In genomic region chr3:86546471-86547250, GRCm38 (mm10) we compare ENCODE assay signal across 8 mouse cellular contexts. TPM values are rescaled to one million over a fixed set of nuclear protein-coding genes. Genes with fewer than 3 reads are reported as not detected.
DNase-seq lines count a peak whose midpoint lies in the region; ATAC-seq and TF ChIP-seq lines count a peak whose summit lies in the region.

No protein-coding gene starts in this region.

- TF ChIP-seq EP300 in lung, postnatal 0 days (IDR thresholded peaks at IDR 0.05) = no peak

- ATAC-seq in G1E (ENCODE audit: extremely low read depth, insufficient number of reproducible peaks, low FRiP score, poor library complexity, severe bottlenecking) = peak; percentile 15; the same call in 1 of the 2 replicates
- peak; percentile 57 for ATAC-seq in forebrain, embryonic 13.5 days
- peak; percentile 28 for ATAC-seq in lung, postnatal 0 days

- no peak overlapping the region for H3K27ac ChIP-seq in forebrain, embryonic 13.5 days
- H3K27ac ChIP-seq in lung, postnatal 0 days (ENCODE audit: low read length) = no peak overlapping the region

- H3K4me3 ChIP-seq in G1E (ENCODE audit: low read depth, low read length) = peak overlapping the region; percentile 74
- H3K4me3 ChIP-seq in forebrain, embryonic 13.5 days = peak overlapping the region; percentile 37
- peak overlapping the region; percentile 28 for H3K4me3 ChIP-seq in lung, postnatal 0 days (ENCODE audit: low read depth, low read length)

- H3K9ac ChIP-seq in forebrain, embryonic 13.5 days = peak overlapping the region; percentile 24; the same call in 1 of the 2 replicates
- no peak overlapping the region for H3K9ac ChIP-seq in lung, postnatal 0 days (replicated peaks; ENCODE audit: low read depth)

- H3K9me3 ChIP-seq in G1E (replicated peaks) = peaks cover 6% of the 10 kb centered on the region
- no peaks in the 10 kb centered on the region for H3K9me3 ChIP-seq in forebrain, embryonic 13.5 days (replicated peaks)
- no peaks in the 10 kb centered on the region for H3K9me3 ChIP-seq in lung, postnatal 0 days (ENCODE audit: low read length)

- intact Hi-C loops in heart, postnatal 36 days (cut with DNase I) = loop anchor here (5.0 kb wide), 1 partner anchor 216 kb away; no protein-coding TSS in a partner anchor

- WGBS in forebrain, embryonic 13.5 days = under 1% methylated on average over 45 of the region's 45 CpGs
- 2% methylated on average over 45 of the region's 45 CpGs for WGBS in lung, postnatal 0 days

- peaks cover 27% of the 10 kb centered on the region for H3K4me1 ChIP-seq in G1E (ENCODE audit: insufficient read depth, low read depth, low read length)
- peaks cover 21% of the 10 kb centered on the region for H3K4me1 ChIP-seq in forebrain, embryonic 13.5 days
- peaks cover 7% of the 10 kb centered on the region; the same call in 1 of the 2 replicates for H3K4me1 ChIP-seq in lung, postnatal 0 days (ENCODE audit: insufficient read depth, low read depth, low read length)

- peaks cover 18% of the 10 kb centered on the region for H3K36me3 ChIP-seq in G1E (replicated peaks)
- H3K36me3 ChIP-seq in forebrain, embryonic 13.5 days (ENCODE audit: poor library complexity, severe bottlenecking) = no peaks in the 10 kb centered on the region
- H3K36me3 ChIP-seq in lung, postnatal 0 days (ENCODE audit: insufficient read depth, low read length) = no peaks in the 10 kb centered on the region

- H3K4me2 ChIP-seq in forebrain, embryonic 13.5 days = peak overlapping the region; percentile 58
- H3K4me2 ChIP-seq in lung, postnatal 0 days (replicated peaks; ENCODE audit: low read depth, low read length) = peak overlapping the region; percentile 52

- no peaks in the 10 kb centered on the region for H3K27me3 ChIP-seq in G1E (ENCODE audit: insufficient read depth, low read length)
- H3K27me3 ChIP-seq in forebrain, embryonic 13.5 days = peaks cover 82% of the 10 kb centered on the region
- H3K27me3 ChIP-seq in lung, postnatal 0 days (replicated peaks; ENCODE audit: insufficient read depth, low read length) = peaks cover 49% of the 10 kb centered on the region

- TF ChIP-seq CTCF in G1E (IDR thresholded peaks at IDR 0.05; ENCODE audit: low read depth, low read length) = no peak
- no peak for TF ChIP-seq CTCF in lung, postnatal 0 days (IDR thresholded peaks at IDR 0.05)

- DNase-seq in G1E (ENCODE audit: low spot score) = peak; percentile 15
- DNase-seq in cerebellum, adult 11 months = peak; percentile 55
- peak; percentile 27 to 51 for DNase-seq in heart, postnatal 36 days
- DNase-seq in kidney, postnatal 4 days = peak; percentile 59 to 71
- DNase-seq in lung, postnatal 0 days (ENCODE audit: low spot score) = peak; percentile 32
- DNase-seq in retina, embryonic 14.5 days (ENCODE audit: low spot score) = peak; percentile 69
- DNase-seq in thymus, postnatal 36 days = peak; percentile 43 to 46

RNA-seq across cellular contexts. Expression of gene Mab21l2, which starts 1.8 kb away (rescaled TPM):
- total RNA-seq in G1E (2014; fragmentation: Nextera tagmentation) (1.3 and 1.7 TPM in 2 replicates), G1E (2017) (0.05 and 0.12 TPM in 2 replicates)
- polyA plus RNA-seq in G1E (2012) = 0.33 and 0.43 TPM in 2 replicates
- 4.6 and 6.7 TPM in 2 replicates for polyA plus RNA-seq in forebrain, embryonic 13.5 days (2015; fragmentation: Nextera tagmentation; extraction: Ambion mirVana)
- under 1 TPM; 0.11 to 0.19 TPM for total RNA-seq in heart, postnatal 36 days (2021)
- 0.05 TPM in 1 of 2 replicates, not detected in the other for polyA plus RNA-seq in lung, postnatal 0 days (2015; fragmentation: Nextera tagmentation; extraction: Ambion mirVana)

Comparison
In these comparisons a context has a peak if more than half of its experiments do, and no peak if none do; other contexts are left out.
1. DNase-seq: peak in every context shown above with its lines; median percentile 69 in retina, embryonic 14.5 days; 65 in kidney, postnatal 4 days; 55 in cerebellum, adult 11 months; 44 in thymus, postnatal 36 days; 39 in heart, postnatal 36 days; 32 in lung, postnatal 0 days; 15 in G1E.